Mouse (Mus musculus) bone marrow, adult 2 months (tissue): Measurements from ENCODE around the gene Csnk2b. TPM values are rescaled to one million over a fixed set of nuclear protein-coding genes. Genes with fewer than 3 reads are reported as not detected.

Experiments used
- H3K27ac ChIP-seq: fragments of 200-500 bp; 2 replicates; pipeline ENCODE4 v1.5.1; 2012; ENCODE audit warnings: low read depth, mild to moderate bottlenecking, control low read depth, inconsistent platforms, low read length; ENCODE audit not compliant: control insufficient read depth, poor library complexity, insufficient read depth
- H3K4me1 ChIP-seq: fragments of 200-500 bp; 2 replicates; pipeline ENCODE4 v1.6.1; 2011; ENCODE audit warnings: low read length; ENCODE audit not compliant: control insufficient read depth, insufficient read depth
- H3K4me3 ChIP-seq: fragments of 200-500 bp; replicated peaks from 2 replicates; pipeline ENCODE3; 2011; ENCODE audit warnings: mild to moderate bottlenecking, low read depth, low read length, control low read depth; ENCODE audit not compliant: control insufficient read depth
- CTCF ChIP-seq: fragments of 200-500 bp; IDR thresholded peaks from 2 replicates; pipeline ENCODE4 v1.5.1; 2011; ENCODE audit warnings: low read length, control low read depth; ENCODE audit not compliant: control insufficient read depth, insufficient read depth
- POLR2A ChIP-seq: fragments of 200-500 bp; IDR thresholded peaks from 2 replicates; pipeline ENCODE4 v1.6.1; 2011; ENCODE audit warnings: low read depth, mild to moderate bottlenecking, control low read depth, low read length, borderline replicate concordance; ENCODE audit not compliant: control insufficient read depth
- WGBS: fragments of 180-500 bp; shearing (Covaris S2); methylation state at CpG from one replicate; pipeline ENCODE4 v1.1.7; 2018; 5-methylcytosine and 5-hydroxymethylcytosine counted together
- polyA plus RNA-seq: library from polyadenylated mRNA; stranded (reverse); fragments of >200 nt; gene quantifications from 2 replicates; pipeline ENCODE4 v1.2.4, GENCODE M21; 2011; ENCODE audit warnings: low replicate concordance; ENCODE audit not compliant: missing spikeins, insufficient read depth, insufficient read length

The Csnk2b gene
- polyA plus RNA-seq, 1 experiment = 166 TPM

- Histone ChIP-seq H3K4me3 (no peak overlapping the region), H3K4me1 (no peaks in the 10 kb centered on the region), H3K27ac (no peak overlapping the region; the same call in 1 of the 2 replicates)
- 91% methylated on average over 33 of the region's 33 CpGs for WGBS
- no peak for TF ChIP-seq POLR2A
- no peak for TF ChIP-seq CTCF
These were observed 34.8 kb upstream of the Csnk2b start for GRCm38 (mm10) chr17:35156461-35157200.

- Histone ChIP-seq H3K27ac (no peak overlapping the region), H3K4me1 (no peaks in the 10 kb centered on the region), H3K4me3 (no peak overlapping the region)
- WGBS = 92% methylated on average over 12 of the region's 12 CpGs
- no peak for TF ChIP-seq CTCF
- no peak for TF ChIP-seq POLR2A
These were observed 33.6 kb upstream of the Csnk2b start for GRCm38 (mm10) chr17:35155451-35155850.

GRCm38 (mm10) chr17:35154616-35155015, 32.8 kb upstream of the Csnk2b start:
- TF ChIP-seq POLR2A (no peak), CTCF (no peak)
- Histone ChIP-seq H3K27ac (no peak overlapping the region), H3K4me3 (no peak overlapping the region), H3K4me1 (no peaks in the 10 kb centered on the region)
- WGBS = 84% methylated on average over 7 of the region's 7 CpGs

GRCm38 (mm10) chr17:35153931-35154330, 32.1 kb upstream of the Csnk2b start:
- WGBS = 86% methylated on average over 4 of the region's 4 CpGs

GRCm38 (mm10) chr17:35153077-35153476, 31.2 kb upstream of the Csnk2b start:
- H3K27ac ChIP-seq = no peak overlapping the region
- WGBS = 88% methylated on average over 9 of the region's 9 CpGs
- no peak for TF ChIP-seq POLR2A
- no peak for TF ChIP-seq CTCF

More at GRCm38 (mm10) chr17:35153931-35154330, 32.1 kb upstream of the Csnk2b start:
- no peak for TF ChIP-seq CTCF
- no peak for TF ChIP-seq POLR2A
- no peak overlapping the region for H3K4me3 ChIP-seq
- no peak overlapping the region for H3K27ac ChIP-seq
- H3K4me1 ChIP-seq = no peaks in the 10 kb centered on the region

GRCm38 (mm10) chr17:35152121-35152520, 30.3 kb upstream of the Csnk2b start:
- H3K4me1 ChIP-seq = no peaks in the 10 kb centered on the region
- no peak overlapping the region for H3K4me3 ChIP-seq
- 91% methylated on average over 4 of the region's 4 CpGs for WGBS
- TF ChIP-seq POLR2A (no peak), CTCF (no peak)
- no peak overlapping the region for H3K27ac ChIP-seq

More at GRCm38 (mm10) chr17:35153077-35153476, 31.2 kb upstream of the Csnk2b start:
- Histone ChIP-seq H3K4me1 (no peaks in the 10 kb centered on the region), H3K4me3 (no peak overlapping the region)

- no peak overlapping the region for H3K27ac ChIP-seq
- WGBS = 70% methylated on average over 5 of the region's 5 CpGs
- H3K4me1 ChIP-seq = no peaks in the 10 kb centered on the region
These were observed 26.2 kb upstream of the Csnk2b start for GRCm38 (mm10) chr17:35147922-35148639.

GRCm38 (mm10) chr17:35147348-35147747, 25.5 kb upstream of the Csnk2b start:
- TF ChIP-seq POLR2A = no peak
- TF ChIP-seq CTCF = no peak
- Histone ChIP-seq H3K27ac (no peak overlapping the region), H3K4me1 (no peaks in the 10 kb centered on the region), H3K4me3 (no peak overlapping the region)
- WGBS = 86% methylated on average over 3 of the region's 3 CpGs

More at GRCm38 (mm10) chr17:35147922-35148639, 26.2 kb upstream of the Csnk2b start:
- no peak for TF ChIP-seq CTCF
- TF ChIP-seq POLR2A = no peak
- no peak overlapping the region for H3K4me3 ChIP-seq
